In the genomic region with DNA sequence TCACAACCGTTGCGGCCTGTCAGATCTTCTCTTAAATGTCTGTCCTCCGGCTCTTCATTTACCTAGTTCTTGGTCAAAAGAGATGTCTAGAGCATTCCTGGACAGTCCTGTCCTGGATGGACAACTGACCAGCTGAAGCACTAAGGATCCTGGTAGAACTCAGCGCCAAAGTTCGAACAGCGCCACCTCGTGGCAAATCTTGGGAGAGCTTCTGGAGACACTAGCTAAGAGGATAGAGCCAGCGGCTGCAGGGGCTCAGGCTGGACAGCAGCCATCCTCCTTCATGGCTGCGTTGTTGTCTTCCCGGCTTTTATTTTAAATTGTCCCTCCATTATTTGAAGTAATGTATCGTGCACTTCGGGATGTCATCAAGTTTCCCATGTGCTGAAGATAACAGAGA, we compare ENCODE assay signal across 10 mouse cellular contexts. TPM values are rescaled to one million over a fixed set of nuclear protein-coding genes. Genes with fewer than 3 reads are reported as not detected.
A peak's percentile ranks its signal among the peaks of the same experiment; 100 is the strongest.
DNase-seq lines count a peak whose midpoint lies in the region; ATAC-seq lines count a peak whose summit lies in the region.
"Had no signal": no experiment of that assay in that cellular context is flagged by ENCODE, and none has a peak within 500 bp of the region (broad histone marks: within the 10 kb centered on the region; RNA-seq: fewer than 3 reads in every experiment).

No protein-coding gene starts in this region.

- H3K27me3 ChIP-seq in hindbrain, embryonic 10.5 days (ENCODE audit: insufficient read depth, poor library complexity, severe bottlenecking), result peaks cover 100% of the 10 kb centered on the region
- peaks cover 79% of the 10 kb centered on the region for H3K27me3 ChIP-seq in hindbrain, embryonic 16.5 days (replicated peaks; ENCODE audit: control insufficient read depth, insufficient read depth, low read length)
- no peaks in the 10 kb centered on the region; the same call in 1 of the 2 replicates for H3K27me3 ChIP-seq in splenic B cell, adult 2 months (ENCODE audit: control insufficient read depth, insufficient read depth, low read length, poor library complexity, severe bottlenecking)

- H3K4me1 ChIP-seq in hindbrain, embryonic 10.5 days (replicated peaks), result peaks cover 64% of the 10 kb centered on the region
- H3K4me1 ChIP-seq in hindbrain, embryonic 16.5 days (ENCODE audit: control insufficient read depth, insufficient read depth, low read depth, low read length), result peaks cover 8% of the 10 kb centered on the region

- no peak overlapping the region for H3K9ac ChIP-seq in hindbrain, embryonic 16.5 days (ENCODE audit: low read depth, low read length)
- H3K9ac ChIP-seq: embryonic facial prominence, embryonic 12.5 days had no signal

- no peak overlapping the region for H3K27ac ChIP-seq in hindbrain, embryonic 10.5 days
- no peak overlapping the region for H3K27ac ChIP-seq in hindbrain, embryonic 16.5 days (ENCODE audit: low read depth, low read length)
- H3K27ac ChIP-seq: embryonic facial prominence, embryonic 12.5 days had no signal

- DNase-seq in hindbrain, embryonic 10.5 days (ENCODE audit: low spot score), result peak; percentile 92
- DNase-seq in R1 (ENCODE audit: low read depth, low spot score), result peak; percentile 81
- DNase-seq in cerebellum, postnatal 14 days, result peak; percentile 89 to 94
- DNase-seq in heart, postnatal 10 days, result peak; percentile 84 to 93
- DNase-seq in left cerebral cortex, postnatal 14 days (ENCODE audit: low spot score in 2 of 2), result peak; percentile 83 to 85
- DNase-seq in splenic B cell, adult 2 months (ENCODE audit: low read depth, low spot score), result peak; percentile 84

- no peaks in the 10 kb centered on the region for H3K9me3 ChIP-seq in hindbrain, embryonic 10.5 days
- H3K9me3 ChIP-seq in hindbrain, embryonic 16.5 days (ENCODE audit: control insufficient read depth, low read length), result no peaks in the 10 kb centered on the region
- H3K9me3 ChIP-seq: embryonic facial prominence, embryonic 12.5 days had no signal

- intact Hi-C loops in heart, postnatal 10 days (cut with DNase I), result loop anchor here (1.0 kb wide), 1 partner anchor 135 kb away; no protein-coding TSS in a partner anchor
- intact Hi-C loops in left cerebral cortex, postnatal 14 days (cut with DNase I), result no loop called here

- no peak overlapping the region for H3K4me3 ChIP-seq in hindbrain, embryonic 10.5 days
- H3K4me3 ChIP-seq in hindbrain, embryonic 16.5 days (ENCODE audit: low read length), result no peak overlapping the region
- H3K4me3 ChIP-seq: embryonic facial prominence, embryonic 12.5 days; megakaryocyte, embryonic 14.5 days had no signal

- H3K36me3 ChIP-seq in hindbrain, embryonic 10.5 days, result no peaks in the 10 kb centered on the region
- H3K36me3 ChIP-seq in hindbrain, embryonic 16.5 days (ENCODE audit: control insufficient read depth, insufficient read depth, low read length), result no peaks in the 10 kb centered on the region
- H3K36me3 ChIP-seq in splenic B cell, adult 2 months (ENCODE audit: control insufficient read depth, insufficient read depth, low read length, poor library complexity, severe bottlenecking), result no peaks in the 10 kb centered on the region
- H3K36me3 ChIP-seq: embryonic facial prominence, embryonic 12.5 days had no signal

- no peak for ATAC-seq in hindbrain, embryonic 16.5 days
- peak; percentile 61; the same call in 1 of the 2 replicates for ATAC-seq in monocyte, adult 5-6 weeks (replicated peaks; ENCODE audit: insufficient number of reproducible peaks, low FRiP score, low TSS enrichment, poor library complexity, severe bottlenecking)

- 12% methylated on average over 12 of the region's 12 CpGs for WGBS in hindbrain, embryonic 10.5 days
- WGBS in hindbrain, embryonic 16.5 days, result 10% methylated on average over 12 of the region's 12 CpGs

- H3K4me2 ChIP-seq in hindbrain, embryonic 16.5 days (ENCODE audit: low read length), result no peak overlapping the region
- H3K4me2 ChIP-seq: embryonic facial prominence, embryonic 12.5 days had no signal

RNA-seq across cellular contexts. Expression of a gene that starts 9.7 kb away (rescaled TPM):
- 13.7 and 13.8 TPM in 2 replicates for polyA plus RNA-seq in hindbrain, embryonic 10.5 days (2016; fragmentation: Nextera tagmentation; extraction: Ambion mirVana)
- polyA plus RNA-seq in hindbrain, embryonic 16.5 days (2015; fragmentation: Nextera tagmentation; extraction: Ambion mirVana), result 1.2 and 2.3 TPM in 2 replicates
- total RNA-seq in heart, postnatal 10 days (2021), result not detected
- total RNA-seq in left cerebral cortex, postnatal 14 days (2021), result not detected
- not detected in 3 replicates for total RNA-seq in monocyte, adult 5-6 weeks (2017)

RNA-seq across cellular contexts. Expression of a gene that starts 9.9 kb away (rescaled TPM):
- polyA plus RNA-seq in hindbrain, embryonic 10.5 days (2016; fragmentation: Nextera tagmentation; extraction: Ambion mirVana), result 0.21 and 0.56 TPM in 2 replicates
- 0.30 and 0.31 TPM in 2 replicates for polyA plus RNA-seq in hindbrain, embryonic 16.5 days (2015; fragmentation: Nextera tagmentation; extraction: Ambion mirVana)
- under 1 TPM; 0.10 to 0.32 TPM for total RNA-seq in heart, postnatal 10 days (2021)
- 100 to 1,000 TPM; 421 to 445 TPM for total RNA-seq in left cerebral cortex, postnatal 14 days (2021)
- total RNA-seq in monocyte, adult 5-6 weeks (2017), result not detected in 3 replicates

RNA-seq across cellular contexts. Expression of a gene that starts 21.4 kb away (rescaled TPM):
- 0.21 and 0.44 TPM in 2 replicates for polyA plus RNA-seq in hindbrain, embryonic 10.5 days (2016; fragmentation: Nextera tagmentation; extraction: Ambion mirVana)
- 0.06 TPM in 1 of 2 replicates, not detected in the other for polyA plus RNA-seq in hindbrain, embryonic 16.5 days (2015; fragmentation: Nextera tagmentation; extraction: Ambion mirVana)
- under 1 TPM; 0.43 to 0.67 TPM for total RNA-seq in heart, postnatal 10 days (2021)
- total RNA-seq in left cerebral cortex, postnatal 14 days (2021), result under 1 TPM; 0.55 to 0.75 TPM
- total RNA-seq in monocyte, adult 5-6 weeks (2017), result not detected in 3 replicates

RNA-seq across cellular contexts. Expression of a gene that starts 31.9 kb away (rescaled TPM):
- 88.7 and 89.0 TPM in 2 replicates for polyA plus RNA-seq in hindbrain, embryonic 10.5 days (2016; fragmentation: Nextera tagmentation; extraction: Ambion mirVana)
- polyA plus RNA-seq in hindbrain, embryonic 16.5 days (2015; fragmentation: Nextera tagmentation; extraction: Ambion mirVana), result 72.5 and 74.4 TPM in 2 replicates
- 10 to 100 TPM; 93.7 to 94.3 TPM for total RNA-seq in heart, postnatal 10 days (2021)
- total RNA-seq in left cerebral cortex, postnatal 14 days (2021), result 10 to 100 TPM; 41.5 to 45.4 TPM
- 128 to 132 TPM (median 132 TPM) in 3 replicates for total RNA-seq in monocyte, adult 5-6 weeks (2017)

RNA-seq across cellular contexts. Expression of a gene that starts 36.4 kb away (rescaled TPM):
- 42.6 and 45.1 TPM in 2 replicates for polyA plus RNA-seq in hindbrain, embryonic 10.5 days (2016; fragmentation: Nextera tagmentation; extraction: Ambion mirVana)
- 107 TPM in 2 replicates for polyA plus RNA-seq in hindbrain, embryonic 16.5 days (2015; fragmentation: Nextera tagmentation; extraction: Ambion mirVana)
- total RNA-seq in heart, postnatal 10 days (2021), result 10 to 100 TPM; 36.3 to 40.1 TPM
- 100 to 1,000 TPM; 729 to 796 TPM for total RNA-seq in left cerebral cortex, postnatal 14 days (2021)
- total RNA-seq in monocyte, adult 5-6 weeks (2017), result 27.4 to 48.6 TPM (median 30.8 TPM) in 3 replicates

Comparison
In these comparisons a context has a peak if more than half of its experiments do, and no peak if none do; other contexts are left out.
1. RNA of a gene that starts 9.9 kb away (total RNA-seq): 421 to 445 TPM in left cerebral cortex, postnatal 14 days; 0.10 to 0.32 TPM in heart, postnatal 10 days and not detected in monocyte, adult 5-6 weeks; every median in the first group is over 100 times any median in the second.
2. Peak in every context shown above with its lines, with median percentiles within 50 percentile points of each other: DNase-seq.